Mouse (Mus musculus): ENCODE measurements around the gene Ankrd26. TPM values are rescaled to one million over a fixed set of nuclear protein-coding genes. Genes with fewer than 3 reads are reported as not detected.

The Ankrd26 gene
- polyA plus RNA-seq, 1 experiment from 2014 or later = 20.5 TPM

DNA sequence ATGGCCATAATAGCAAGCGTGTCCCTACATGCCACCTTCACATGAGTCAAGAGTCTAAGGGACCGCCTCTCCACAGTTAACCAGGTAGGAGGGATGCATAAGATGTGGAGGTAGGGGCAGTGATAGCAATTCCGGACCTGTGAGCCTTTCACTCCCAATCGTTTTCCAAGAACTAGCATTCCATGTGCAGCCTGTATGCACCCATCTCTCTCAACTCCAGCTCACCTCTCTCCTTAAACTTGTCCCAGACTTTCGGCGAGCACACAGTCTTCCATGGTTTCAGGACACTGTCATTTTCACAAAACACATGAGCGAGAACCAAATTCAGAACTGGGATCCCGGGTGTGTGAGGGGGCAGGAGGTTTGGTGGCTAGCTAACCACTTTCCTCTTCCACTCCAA, 107.6 kb downstream of the Ankrd26 start:
- Histone ChIP-seq H3K4me1 (replicated peaks; ENCODE audit: control insufficient read depth, insufficient read depth, low read length) (peaks cover 19% of the 10 kb centered on the region), H3K4me2 (ENCODE audit: low read length) (peak overlapping the region; percentile 59), H3K4me3 (replicated peaks; ENCODE audit: low read length) (peak overlapping the region; percentile 54), H3K36me3 (ENCODE audit: control insufficient read depth, insufficient read depth) (no peaks in the 10 kb centered on the region), H3K9me3 (ENCODE audit: control insufficient read depth, low read length) (no peaks in the 10 kb centered on the region), H3K27me3 (replicated peaks; ENCODE audit: control insufficient read depth, insufficient read depth, low read length) (0 out of 2 replicates have a peak, but pooled peaks cover 2% of the 10 kb centered on the region), H3K27ac (ENCODE audit: low read length) (peak overlapping the region; percentile 94), H3K9ac (replicated peaks; ENCODE audit: low read depth, low read length) (peak overlapping the region; percentile 69)
- ATAC-seq = no peak
- 39% methylated on average over 8 of the region's 8 CpGs for WGBS

Other genes with a start within 250 kb of the Ankrd26 start
- gene Bms1, start 142.8 kb downstream of the Ankrd26 start, polyA plus RNA-seq (2015; fragmentation: Nextera tagmentation; extraction: Ambion mirVana) = 30.5 and 30.6 TPM in 2 replicates
- gene Zfp248, start 106.7 kb downstream of the Ankrd26 start, polyA plus RNA-seq (2015; fragmentation: Nextera tagmentation; extraction: Ambion mirVana) = 13.5 and 16.1 TPM in 2 replicates
- gene Zfp9, start 82.9 kb downstream of the Ankrd26 start, polyA plus RNA-seq (2015; fragmentation: Nextera tagmentation; extraction: Ambion mirVana) = 10.4 and 11.6 TPM in 2 replicates

Measured in forebrain, embryonic 16.5 days (tissue).